Mouse (Mus musculus) T-cell, adult 66 days (primary cell): ENCODE data around the gene Pmm1. TPM values are rescaled to one million over a fixed set of nuclear protein-coding genes. Genes with fewer than 3 reads are reported as not detected.

Experiments used
- total RNA-seq, 2 experiments: library from RNA; stranded (reverse); gene quantifications; 3 replicates in 1 of 2; 4 replicates in 1 of 2; pipeline ENCODE4 v1.2.4; 2023

The Pmm1 gene
- 10 to 100 TPM; 24.9 to 30.5 TPM for total RNA-seq

GRCm38 (mm10) chr15:81960171-81961077, at the start of gene Pmm1:
Gene Pmm1 (minus strand): TSS chr15:81960930.

GRCm38 (mm10) chr15:81987646-81988045, 26.9 kb upstream of the Pmm1 start, which contains the start of gene Xrcc6:
Gene Xrcc6 (plus strand): TSS chr15:81987835.

GRCm38 (mm10) chr15:81980321-81980720, 19.6 kb upstream of the Pmm1 start, which contains the start of gene 1700029P11Rik:
Gene 1700029P11Rik (plus strand): TSS chr15:81980540.

GRCm38 (mm10) chr15:81936679-81937078, 24.1 kb downstream of the Pmm1 start, which contains the start of gene Csdc2:
Gene Csdc2 (plus strand): TSS chr15:81936759.

GRCm38 (mm10) chr15:81925760-81926445, 34.8 kb downstream of the Pmm1 start, which contains the start of gene Polr3h:
Gene Polr3h (minus strand): TSS chr15:81926240.

Other genes starting within 250 kb of the Pmm1 start
- 10 to 100 TPM; 23.9 to 25.4 TPM for gene Zc3h7b, start 215.9 kb downstream of the Pmm1 start, total RNA-seq
- 100 to 1,000 TPM in 1 of 2 experiments, 10 to 100 TPM in 1; 86.2 to 102 TPM for gene Rangap1, start 215.4 kb downstream of the Pmm1 start, total RNA-seq
- 10 to 100 TPM; 23.9 to 30.2 TPM for gene Tef, start 158.5 kb downstream of the Pmm1 start, total RNA-seq
- gene Tob2, start 102.1 kb downstream of the Pmm1 start, total RNA-seq, result 10 to 100 TPM; 69.8 to 93.5 TPM
- gene Phf5a, start 89.0 kb downstream of the Pmm1 start, total RNA-seq, result 10 to 100 TPM; 49.6 to 67.5 TPM
- 100 to 1,000 TPM; 142 to 155 TPM for gene Aco2, start 88.6 kb downstream of the Pmm1 start, total RNA-seq
- 10 to 100 TPM; 13.7 to 14.7 TPM for gene Polr3h, start 34.7 kb downstream of the Pmm1 start, total RNA-seq
- not detected for gene Csdc2, start 24.2 kb downstream of the Pmm1 start, total RNA-seq
- gene 1700029P11Rik, start 19.6 kb upstream of the Pmm1 start, total RNA-seq, result not detected
- gene Xrcc6, start 26.9 kb upstream of the Pmm1 start, total RNA-seq, result 10 to 100 TPM; 29.9 to 30.8 TPM
- gene Desi1, start 72.9 kb upstream of the Pmm1 start, total RNA-seq, result 10 to 100 TPM; 24.7 to 25.5 TPM
- gene Snu13, start 86.7 kb upstream of the Pmm1 start, total RNA-seq, result 100 to 1,000 TPM; 106 to 113 TPM
- gene 4930407I10Rik, start 98.2 kb upstream of the Pmm1 start, total RNA-seq, result not detected
- not detected for gene Mei1, start 109.1 kb upstream of the Pmm1 start, total RNA-seq
- gene Ccdc134, start 167.0 kb upstream of the Pmm1 start, total RNA-seq, result 10 to 100 TPM; 33.9 to 38.6 TPM
- 100 to 1,000 TPM; 179 to 196 TPM for gene Srebf2, start 186.3 kb upstream of the Pmm1 start, total RNA-seq